Mouse (Mus musculus) activated CD4-positive, CD25-positive, alpha-beta regulatory T cell, adult 9 weeks (primary cell): ENCODE data around the gene H2-M5. TPM values are rescaled to one million over a fixed set of nuclear protein-coding genes. Genes with fewer than 3 reads are reported as not detected.

ENCODE experiments used
- polyA plus RNA-seq: library from polyadenylated mRNA; unstranded; fragments of 100-300 nt; shearing (Covaris generic); gene quantifications from one replicate; pipeline ENCODE4 v1.2.1, GENCODE M21; 2017

H2-M5 gene
- polyA plus RNA-seq: not detected

DNA sequence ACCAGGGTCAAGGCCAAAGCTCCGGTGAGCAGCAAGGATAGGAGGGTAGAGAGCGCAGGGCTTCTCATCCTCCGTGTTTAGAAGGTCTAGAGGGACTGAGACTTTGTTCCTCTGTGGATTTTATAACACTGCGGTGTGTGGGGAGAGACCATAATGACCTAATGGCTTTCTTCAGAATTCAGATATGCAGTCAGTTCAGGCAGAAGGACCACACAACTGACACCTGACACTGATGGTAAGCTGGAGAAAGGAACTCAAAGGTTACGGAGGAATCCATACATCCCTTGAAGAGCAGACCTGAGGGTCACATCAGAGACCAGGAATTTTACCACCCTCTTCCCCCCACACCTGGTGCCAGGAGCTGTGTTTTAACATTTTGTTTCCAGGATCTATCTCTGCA, at the start of gene H2-M5:
Gene H2-M5, minus strand, starts transcription at position 101 of the 400 bp plus-strand sequence.

DNA sequence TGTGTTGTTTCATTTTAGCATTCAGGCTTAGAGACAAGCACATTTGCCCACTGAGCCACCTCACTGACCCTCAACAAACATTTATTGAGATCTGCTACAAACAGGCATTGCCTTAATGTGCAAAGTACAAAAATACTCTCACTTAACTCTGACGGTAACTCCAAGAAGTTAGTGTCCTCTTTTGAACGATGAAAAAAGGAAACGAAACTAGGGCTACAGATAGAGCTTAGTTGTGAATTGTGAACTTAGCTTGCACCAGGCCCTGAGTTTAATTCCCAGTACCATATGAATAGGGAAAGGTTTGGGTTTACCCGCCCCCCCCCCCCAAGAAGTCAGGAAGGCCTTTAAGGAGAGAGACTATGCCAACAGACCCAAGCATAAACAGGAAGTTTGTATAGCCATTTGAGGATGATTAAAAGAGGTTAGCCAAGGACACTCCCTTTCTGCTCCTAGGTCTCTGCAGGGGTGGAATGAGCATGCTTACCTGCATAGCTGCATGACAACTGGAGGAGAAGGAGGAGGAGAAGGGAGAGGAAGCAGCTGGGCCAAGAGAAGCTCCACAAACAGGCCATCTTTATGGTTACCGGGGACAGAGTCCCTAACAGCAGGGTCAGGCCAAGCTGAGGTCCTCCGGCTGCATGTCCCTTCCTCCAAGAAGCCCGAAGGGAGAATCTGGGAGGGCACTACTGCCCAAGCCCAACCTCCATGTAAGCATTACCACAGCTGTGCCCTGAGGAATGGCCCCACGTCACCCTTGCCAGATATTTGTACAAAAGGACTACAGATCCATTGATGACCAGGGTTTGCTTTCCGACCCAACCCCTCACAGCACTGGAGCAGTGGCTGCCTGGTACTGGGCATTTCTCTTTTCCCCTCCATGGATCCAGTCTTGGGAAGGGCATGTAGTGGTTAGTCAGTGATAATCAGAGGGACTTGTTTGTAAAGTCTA, 33.6 kb upstream of the H2-M5 start, which contains the start of gene Mog:
Gene Mog, minus strand, starts transcription at position 771 of the 949 bp plus-strand sequence.

DNA sequence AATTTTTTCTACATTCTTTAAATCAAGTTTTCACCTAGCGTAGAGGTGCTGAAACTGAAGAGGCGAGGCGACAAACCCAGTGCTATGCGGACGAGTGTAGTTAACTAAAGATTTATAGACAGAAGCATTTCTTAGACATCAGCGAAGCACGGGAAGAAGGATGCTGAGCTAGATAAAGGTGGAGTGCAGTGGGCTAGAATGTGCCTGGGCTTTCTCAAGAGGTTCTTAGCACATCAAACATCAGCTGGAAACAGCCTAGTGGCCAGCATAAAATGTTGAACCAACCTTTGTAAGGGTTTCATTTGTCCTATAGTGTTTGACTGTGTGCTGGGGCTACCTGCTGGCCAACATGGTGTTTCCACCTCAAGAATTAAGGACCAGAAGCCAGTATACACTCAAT, 11.5 kb upstream of the H2-M5 start, which contains the start of gene Zfp57:
Gene Zfp57, plus strand, starts transcription at position 301 of the 400 bp plus-strand sequence.

DNA sequence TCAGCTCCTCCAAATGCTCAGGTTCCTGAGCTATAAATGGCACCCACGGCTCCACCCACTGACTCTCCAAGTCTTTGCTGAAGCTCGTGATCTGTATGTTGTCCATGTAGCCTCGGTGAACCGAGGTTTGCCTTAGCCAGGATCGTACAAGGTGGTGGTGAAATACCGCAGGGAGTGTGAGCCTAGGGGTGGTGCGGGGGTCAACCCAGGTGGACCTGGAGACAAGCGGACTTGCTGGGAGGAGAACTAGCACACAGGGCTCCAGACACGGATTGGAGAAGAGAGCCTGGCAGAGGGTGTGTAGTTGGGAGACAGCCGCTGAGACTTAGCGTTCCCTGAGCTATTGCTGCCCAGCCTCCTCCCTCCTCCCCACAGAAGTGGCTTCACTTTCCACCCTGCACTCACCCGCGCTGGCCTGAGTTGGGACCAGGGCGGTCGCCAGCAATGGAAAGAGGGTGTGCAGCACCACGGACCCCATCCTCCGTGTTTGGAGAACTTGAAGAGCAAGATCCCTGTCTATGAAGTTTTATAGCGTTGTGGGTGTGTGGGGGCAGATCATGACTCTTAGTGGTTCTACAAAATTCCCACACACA, 8.0 kb downstream of the H2-M5 start, which contains the start of gene 2410137M14Rik:
Gene 2410137M14Rik, minus strand, starts transcription at position 17 of the 593 bp plus-strand sequence.

DNA sequence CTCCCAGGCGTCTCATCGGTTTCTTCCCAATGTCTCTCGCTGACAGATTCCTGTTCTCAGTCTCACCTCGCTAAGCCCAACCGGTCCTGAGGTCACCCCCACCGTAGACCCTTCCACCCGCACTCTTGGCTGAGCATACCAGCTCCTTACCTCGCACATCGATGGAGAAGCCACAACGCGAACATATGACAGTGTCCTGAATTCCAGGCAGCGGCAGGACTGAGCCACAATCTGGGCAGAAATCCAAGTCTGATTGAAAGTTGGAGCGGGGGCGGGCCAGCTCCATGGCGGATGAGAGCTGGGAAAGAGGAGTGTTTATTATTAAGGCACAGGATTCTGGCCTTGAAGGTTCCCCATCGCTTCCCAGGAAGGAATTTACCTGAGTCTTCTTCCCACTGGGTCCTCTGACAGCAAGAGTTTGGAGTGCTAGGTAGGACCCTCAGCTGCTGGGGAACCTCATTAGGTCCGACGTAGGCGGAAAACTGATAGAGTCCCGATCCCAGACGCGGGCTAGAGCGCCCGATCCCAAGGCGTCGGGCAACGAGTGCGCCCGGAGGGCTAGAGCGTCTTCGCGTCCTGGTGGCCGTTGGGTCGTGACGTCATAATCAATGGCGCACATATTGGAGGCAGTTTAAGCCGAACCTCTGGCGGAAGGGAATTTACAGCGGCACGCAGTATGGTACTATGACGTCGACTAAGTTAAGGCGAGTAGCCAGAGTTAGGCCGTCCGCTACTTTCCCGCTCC, 31.2 kb downstream of the H2-M5 start, which contains the start of the genes Znrd1 and Znrd1as:
Gene Znrd1, minus strand, starts transcription at position 561 of the 745 bp plus-strand sequence.
Gene Znrd1as, plus strand, starts transcription at position 594 of the 745 bp plus-strand sequence.

DNA sequence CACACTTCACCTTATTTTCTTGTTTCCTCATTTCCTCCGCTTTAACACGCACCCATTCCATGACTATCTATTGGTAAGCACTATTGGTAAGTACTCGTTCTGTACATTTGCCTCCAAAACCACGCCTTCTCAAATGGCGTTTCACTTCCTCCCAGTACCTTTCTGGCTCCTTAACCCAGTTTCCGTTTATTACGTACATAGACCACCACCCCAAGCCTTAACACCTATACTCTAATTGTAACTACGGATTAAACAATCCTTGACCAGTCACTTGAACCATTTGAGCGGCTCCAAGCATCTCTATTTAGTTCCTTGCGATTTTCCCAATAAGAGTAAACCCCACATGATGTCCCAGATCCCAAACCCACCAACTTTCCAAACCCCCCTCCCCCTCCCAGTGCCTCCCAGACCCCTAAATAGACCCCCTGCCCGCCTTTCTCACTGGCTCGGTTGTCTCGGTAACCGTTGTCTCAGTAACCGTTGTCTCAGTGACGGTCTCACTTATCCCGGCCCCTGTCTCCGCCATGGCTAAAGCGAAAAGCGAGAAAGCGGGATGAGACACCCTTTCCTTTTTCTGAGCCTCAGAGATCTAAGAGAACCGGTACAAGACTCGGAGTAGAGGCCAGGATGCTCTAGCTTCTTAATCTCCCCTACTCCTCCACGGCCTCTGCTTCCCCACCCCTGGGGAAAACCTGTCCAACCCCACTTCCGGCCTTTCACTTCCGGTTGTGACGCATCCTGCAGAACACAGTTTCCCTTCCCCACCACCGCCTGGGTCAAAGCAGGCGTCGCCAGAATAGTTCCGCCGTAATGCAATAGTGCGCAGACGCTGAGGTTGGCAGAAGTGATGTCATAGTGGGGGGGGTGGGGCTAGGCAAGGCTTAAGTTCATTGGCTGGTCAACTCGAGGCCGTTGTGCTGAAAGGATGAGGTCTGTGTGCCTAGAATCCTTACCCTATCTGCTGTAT, 38.1 kb downstream of the H2-M5 start, which contains the start of gene Ppp1r11:
Gene Ppp1r11, minus strand, starts transcription at position 761 of the 967 bp plus-strand sequence.

DNA sequence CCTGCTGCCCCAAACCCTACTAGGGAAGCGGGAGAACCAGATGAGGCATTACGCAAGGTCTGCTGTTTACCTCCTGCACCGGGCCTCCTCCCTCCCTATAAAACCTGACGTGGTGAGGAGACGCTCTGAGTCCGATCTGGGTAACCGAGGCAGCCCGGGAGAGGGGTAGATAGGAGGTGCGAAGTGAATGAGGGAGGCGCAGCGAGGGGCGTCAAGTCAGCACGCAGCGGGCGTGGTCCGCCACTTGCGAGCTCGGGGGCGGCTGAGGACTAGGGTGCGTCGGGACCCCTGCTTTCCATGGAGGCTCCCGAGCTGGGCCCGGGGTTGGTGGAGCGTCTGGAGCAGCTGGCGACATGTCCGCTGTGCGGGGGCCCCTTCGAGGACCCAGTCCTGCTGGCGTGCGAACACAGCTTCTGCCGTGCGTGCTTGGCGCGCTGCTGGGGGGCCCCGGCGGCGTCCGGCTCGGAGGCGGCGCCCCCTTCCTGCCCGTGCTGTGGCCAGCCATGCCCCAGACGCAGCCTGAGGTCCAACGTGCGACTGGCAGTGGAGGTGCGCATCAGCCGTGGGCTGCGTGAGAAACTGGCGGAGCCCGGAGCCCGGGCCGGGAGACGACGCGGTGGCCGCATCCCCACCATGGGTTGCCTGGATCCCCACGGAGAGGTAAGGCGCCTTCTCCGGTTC, 46.4 kb downstream of the H2-M5 start, which contains the start of gene Rnf39:
Gene Rnf39, plus strand, starts transcription at position 128 of the 681 bp plus-strand sequence.

Other genes with a start within 250 kb of the H2-M5 start
- gene H2-M10.5, start 216.6 kb downstream of the H2-M5 start, polyA plus RNA-seq: not detected
- not detected for gene H2-M10.6, start 177.4 kb downstream of the H2-M5 start, polyA plus RNA-seq
- 170 TPM for gene Trim26, start 152.4 kb downstream of the H2-M5 start, polyA plus RNA-seq
- gene Trim15, start 122.3 kb downstream of the H2-M5 start, polyA plus RNA-seq: 0.35 TPM
- gene Trim10, start 120.0 kb downstream of the H2-M5 start, polyA plus RNA-seq: 1.0 TPM
- gene Trim40, start 99.4 kb downstream of the H2-M5 start, polyA plus RNA-seq: not detected
- gene Trim31, start 91.4 kb downstream of the H2-M5 start, polyA plus RNA-seq: not detected
- gene Rnf39, start 46.6 kb downstream of the H2-M5 start, polyA plus RNA-seq: 0.21 TPM
- 186 TPM for gene Ppp1r11, start 37.8 kb downstream of the H2-M5 start, polyA plus RNA-seq
- 98.8 TPM for gene Znrd1, start 31.0 kb downstream of the H2-M5 start, polyA plus RNA-seq
- gene Znrd1as, start 30.9 kb downstream of the H2-M5 start, polyA plus RNA-seq: 6.1 TPM
- not detected for gene 2410137M14Rik, start 8.3 kb downstream of the H2-M5 start, polyA plus RNA-seq
- not detected for gene Zfp57, start 11.6 kb upstream of the H2-M5 start, polyA plus RNA-seq
- not detected for gene Mog, start 33.9 kb upstream of the H2-M5 start, polyA plus RNA-seq
- gene Gabbr1, start 56.4 kb upstream of the H2-M5 start, polyA plus RNA-seq: 12.2 TPM
- not detected for gene Olfr90, start 99.0 kb upstream of the H2-M5 start, polyA plus RNA-seq
- 0.07 TPM for gene Olfr91, start 108.7 kb upstream of the H2-M5 start, polyA plus RNA-seq
- not detected for gene Olfr92, start 130.6 kb upstream of the H2-M5 start, polyA plus RNA-seq
- not detected for gene Olfr93, start 172.0 kb upstream of the H2-M5 start, polyA plus RNA-seq
- gene Ubd, start 204.4 kb upstream of the H2-M5 start, polyA plus RNA-seq: 0.70 TPM
- not detected for gene Olfr94, start 211.5 kb upstream of the H2-M5 start, polyA plus RNA-seq
- not detected for gene Olfr95, start 223.6 kb upstream of the H2-M5 start, polyA plus RNA-seq
- not detected for gene Olfr96, start 230.6 kb upstream of the H2-M5 start, polyA plus RNA-seq
- gene Olfr97, start 247.8 kb upstream of the H2-M5 start, polyA plus RNA-seq: not detected